Mouse (Mus musculus) G1E (cell line): ENCODE results near the gene Cdk14.

Experiments used
- CTCF ChIP-seq: IDR thresholded peaks from 2 replicates; pipeline ENCODE4 v1.5.1; 2012; ENCODE audit warnings: low read depth, low read length, inconsistent platforms, mixed read lengths
- TAL1 ChIP-seq: conservative IDR thresholded peaks from 2 replicates; pipeline ENCODE4 v1.6.1; 2012; ENCODE audit warnings: low read depth, low read length, inconsistent platforms, mixed read lengths

DNA sequence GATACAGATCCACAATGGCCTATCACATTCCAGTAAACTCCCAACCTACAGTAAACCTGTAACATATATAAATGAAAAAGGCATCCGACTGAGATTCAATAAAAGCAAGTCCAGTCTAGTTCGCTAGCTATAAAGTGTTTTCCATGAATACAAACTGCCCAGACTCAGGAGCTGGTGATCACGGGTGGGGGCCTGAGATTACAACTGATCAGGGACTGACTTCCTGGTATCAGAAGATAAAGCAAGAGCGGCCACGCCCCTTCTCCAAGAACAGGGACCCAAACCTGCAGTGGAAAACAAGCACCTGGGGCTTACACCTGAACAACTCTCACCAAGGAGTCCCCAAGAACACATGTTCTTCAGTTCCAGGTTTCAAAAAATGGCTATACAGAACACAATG lies 137.7 kb downstream of the Cdk14 start:
- TF ChIP-seq CTCF (no peak), TAL1 (no peak)
